Mouse (Mus musculus) duodenum, adult 2 months (tissue): ENCODE results near the gene Gemin2. TPM values are rescaled to one million over a fixed set of nuclear protein-coding genes. Genes with fewer than 3 reads are reported as not detected.

ENCODE experiments used
- polyA plus RNA-seq: library from polyadenylated mRNA; depleted of rRNA; stranded (reverse); fragments of >200 nt; gene quantifications from 2 replicates; pipeline ENCODE4 v1.2.3, GENCODE M21; 2012; ENCODE audit warnings: low replicate concordance; rRNA removed

Gene Gemin2
- polyA plus RNA-seq, result 1.1 and 1.3 TPM in 2 replicates

DNA sequence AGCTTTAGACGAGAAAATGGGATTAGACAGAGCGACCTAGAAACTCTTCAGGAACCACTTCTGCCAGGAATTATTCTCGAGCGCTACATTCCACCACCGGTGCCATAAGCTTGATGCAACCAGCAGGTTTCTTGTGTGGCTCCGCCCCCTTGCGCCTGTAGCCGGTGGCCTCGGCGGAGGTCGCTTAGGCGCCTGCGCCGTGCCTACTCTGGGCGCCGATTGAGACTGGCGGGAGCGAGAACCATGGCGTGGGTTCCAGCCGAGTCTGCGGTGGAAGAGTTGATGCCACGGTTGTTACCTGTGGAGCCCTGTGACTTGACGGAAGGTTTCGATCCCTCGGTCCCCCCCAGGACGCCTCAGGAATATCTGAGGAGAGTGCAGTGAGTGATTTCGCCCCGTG, at the start of gene Gemin2:
Gene Gemin2 (plus strand): TSS at position 160 of the 400 bp plus-strand sequence.

DNA sequence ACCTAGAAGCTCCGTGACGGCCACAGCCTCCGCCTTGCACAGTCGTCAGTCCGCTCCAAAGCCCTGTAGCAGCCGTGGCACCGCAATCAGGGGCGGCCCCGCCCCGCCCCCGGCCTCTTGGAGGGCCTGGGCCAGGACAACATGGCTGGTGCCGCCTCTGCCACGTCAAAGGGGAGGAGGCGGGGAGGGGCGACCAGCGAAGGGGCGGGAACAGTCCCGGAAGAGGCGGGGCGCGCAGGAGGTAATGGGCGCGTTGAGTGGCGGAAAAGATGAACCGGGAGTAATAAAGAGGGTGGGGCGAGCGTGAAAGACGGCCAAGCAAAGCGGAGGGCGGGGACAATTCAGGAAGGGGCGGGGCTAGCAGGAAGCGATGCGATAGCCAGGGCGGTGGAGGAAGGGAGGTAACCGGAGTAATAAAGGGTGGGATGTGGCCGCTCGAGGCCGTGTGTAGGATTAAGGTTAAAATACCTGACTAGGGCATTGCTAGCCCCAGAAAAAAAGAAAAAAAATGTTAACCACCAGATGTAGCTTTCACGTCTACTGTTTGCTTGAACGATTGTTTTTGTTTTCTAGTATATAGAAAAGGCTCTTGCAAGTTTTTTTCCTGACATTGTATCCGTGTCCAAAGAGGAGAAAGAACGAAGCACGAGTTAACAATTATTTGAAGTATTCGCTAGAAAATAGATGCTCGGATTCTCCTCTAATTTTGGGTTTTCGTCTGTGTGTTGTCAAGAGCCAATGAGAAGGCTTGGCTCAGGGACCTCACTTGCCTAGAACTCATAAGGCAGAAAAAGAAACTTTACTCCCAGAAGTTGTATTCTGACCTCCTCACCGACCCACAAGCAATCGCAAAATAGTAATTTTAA, 1.1 kb upstream of the Gemin2 start, which contains the start of gene Sec23a:
Gene Sec23a (minus strand): TSS at position 174 of the 866 bp plus-strand sequence.

DNA sequence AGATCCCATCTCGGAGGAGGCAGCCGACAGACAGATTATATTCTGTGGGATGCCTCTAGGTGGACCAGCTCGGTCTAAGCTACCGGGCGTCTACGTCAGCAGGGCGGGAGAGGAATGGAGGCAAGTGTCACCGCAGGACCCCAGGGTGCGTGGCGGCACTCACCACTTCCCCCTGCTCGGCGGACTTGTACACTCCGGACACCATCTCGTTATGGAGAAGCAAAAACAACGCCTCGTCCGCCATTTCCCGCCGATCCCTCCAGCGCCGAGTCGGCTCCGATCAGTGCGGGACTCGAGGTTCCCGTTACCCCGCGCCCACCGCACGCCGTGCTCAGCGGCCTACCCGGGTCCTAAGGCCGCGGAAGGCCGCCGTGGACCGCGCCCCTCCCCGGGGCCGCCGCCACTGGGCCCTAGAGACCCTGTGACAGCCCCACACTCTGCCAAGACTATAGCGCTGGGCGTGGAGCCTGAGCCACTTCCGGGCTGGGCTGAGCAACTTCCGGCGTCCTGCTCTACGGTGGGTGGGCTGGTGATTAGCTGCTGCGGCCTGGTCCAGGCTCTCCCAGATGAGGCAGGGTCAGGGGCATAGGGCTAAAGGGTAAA, 47.9 kb downstream of the Gemin2 start, which contains the start of gene Trappc6b:
Gene Trappc6b (minus strand): TSS at position 480 of the 603 bp plus-strand sequence.

DNA sequence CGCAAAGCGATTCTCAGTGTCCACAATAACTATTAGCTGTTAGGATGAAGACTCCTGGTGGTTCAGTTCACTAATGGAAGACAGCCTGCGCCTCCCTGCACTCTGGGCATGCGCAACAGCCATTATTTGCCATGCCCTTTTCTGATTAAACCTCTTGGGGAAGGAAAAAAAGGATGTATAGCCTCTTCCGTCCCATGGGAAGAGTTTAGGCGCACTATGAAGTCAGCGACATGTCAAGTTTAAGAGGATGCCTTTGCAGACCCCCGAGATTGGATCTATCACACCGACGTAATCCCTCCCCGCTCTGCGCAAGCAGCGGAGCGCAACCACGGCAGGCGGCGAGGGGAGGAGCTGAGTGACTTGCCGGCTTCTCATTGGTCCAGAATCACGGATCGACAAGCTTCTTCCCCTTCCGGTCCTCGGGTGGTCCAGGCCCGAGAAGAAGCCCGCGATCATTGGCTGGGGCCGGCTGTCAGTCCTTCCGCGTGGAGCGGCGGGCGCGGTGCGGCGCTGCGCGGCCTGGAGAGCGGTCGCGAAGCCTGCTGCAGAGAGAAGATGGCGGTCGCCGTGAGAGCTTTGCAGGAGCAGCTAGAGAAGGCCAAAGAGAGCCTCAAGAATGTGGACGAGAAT, 53.4 kb downstream of the Gemin2 start, which contains the start of gene Pnn:
Gene Pnn (plus strand): TSS at position 437 of the 630 bp plus-strand sequence.

Other genes starting within 250 kb of the Gemin2 start
- 17.7 and 18.4 TPM in 2 replicates for gene Sec23a, start 1.4 kb upstream of the Gemin2 start, polyA plus RNA-seq
- 35.2 and 59.2 TPM in 2 replicates for gene Trappc6b, start 48.1 kb downstream of the Gemin2 start, polyA plus RNA-seq
- 4.4 and 6.6 TPM in 2 replicates for gene Pnn, start 53.5 kb downstream of the Gemin2 start, polyA plus RNA-seq
- 45.8 and 47.5 TPM in 2 replicates for gene Mia2, start 82.4 kb downstream of the Gemin2 start, polyA plus RNA-seq
- gene Fbxo33, start 206.3 kb downstream of the Gemin2 start, polyA plus RNA-seq, result 2.6 and 2.7 TPM in 2 replicates